Mouse (Mus musculus) v-Abl transformed pro-B cells (cell line): ENCODE measurements around the gene Myf6.

Source experiments
- in situ Hi-C, 2 experiments: fragments of 400-800 bp; cut with MboI; formaldehyde crosslinking; loops; one replicate each; pipeline ENCODE4 v1.15.1; 2025; ENCODE audit not compliant: unreplicated experiment in 2 of 2

Myf6 gene

GRCm38 (mm10) chr10:107494568-107494967, at the start of gene Myf6:
TSS of gene Myf6 (minus strand) at chr10:107494737.
- in situ Hi-C loops = no loop called here

- in situ Hi-C loops = no loop called here
These were observed 48.5 kb upstream of the Myf6 start for GRCm38 (mm10) chr10:107543026-107543425.

GRCm38 (mm10) chr10:107528758-107529157, 34.2 kb upstream of the Myf6 start:
- in situ Hi-C loops = no loop called here

- in situ Hi-C loops = no loop called here
These were observed 24.7 kb upstream of the Myf6 start for GRCm38 (mm10) chr10:107519216-107519615.

- in situ Hi-C loops = no loop called here
These were observed 22.1 kb upstream of the Myf6 start for GRCm38 (mm10) chr10:107516641-107517040.

GRCm38 (mm10) chr10:107514735-107515134, 20.2 kb upstream of the Myf6 start:
- in situ Hi-C loops = no loop called here

- in situ Hi-C loops = no loop called here
These were observed 11.9 kb upstream of the Myf6 start for GRCm38 (mm10) chr10:107506397-107506796.

- in situ Hi-C loops = no loop called here
These were observed 8.9 kb upstream of the Myf6 start for GRCm38 (mm10) chr10:107503430-107503829.

GRCm38 (mm10) chr10:107502193-107502592, 7.7 kb upstream of the Myf6 start:
- in situ Hi-C loops = no loop called here

- in situ Hi-C loops = no loop called here
These were observed 5.1 kb upstream of the Myf6 start for GRCm38 (mm10) chr10:107499656-107500055.

- in situ Hi-C loops = no loop called here
These were observed 1.9 kb upstream of the Myf6 start for GRCm38 (mm10) chr10:107496402-107496801.

GRCm38 (mm10) chr10:107493580-107494474, 710 bp downstream of the Myf6 start:
- in situ Hi-C loops = no loop called here

- in situ Hi-C loops = no loop called here
These were observed 1.5 kb downstream of the Myf6 start for GRCm38 (mm10) chr10:107492867-107493579.

- in situ Hi-C loops = no loop called here
These were observed 5.8 kb downstream of the Myf6 start for GRCm38 (mm10) chr10:107488654-107489315.

- in situ Hi-C loops = no loop called here
These were observed 7.8 kb downstream of the Myf6 start for GRCm38 (mm10) chr10:107486770-107487169.

- in situ Hi-C loops = no loop called here
These were observed 8.7 kb downstream of the Myf6 start, which contains the start of gene Myf5 for GRCm38 (mm10) chr10:107485870-107486269. TSS of gene Myf5 (minus strand) at chr10:107486134.

GRCm38 (mm10) chr10:107484050-107484449, 10.5 kb downstream of the Myf6 start:
- in situ Hi-C loops = no loop called here

- in situ Hi-C loops = no loop called here
These were observed 21.0 kb downstream of the Myf6 start for GRCm38 (mm10) chr10:107473497-107473896.

- in situ Hi-C loops = no loop called here
These were observed 22.8 kb downstream of the Myf6 start for GRCm38 (mm10) chr10:107471712-107472111.

GRCm38 (mm10) chr10:107467819-107468218, 26.7 kb downstream of the Myf6 start:
- in situ Hi-C loops = no loop called here
